Mouse (Mus musculus): ENCODE measurements around the gene Alg14. TPM values are rescaled to one million over a fixed set of nuclear protein-coding genes. Genes with fewer than 3 reads are reported as not detected.
A peak's percentile ranks its signal among the peaks of the same experiment; 100 is the strongest.

Alg14 gene
- total RNA-seq, 2 experiments from 2014 or later, result 13.9 to 15.6 TPM

- intact Hi-C loops (cut with DNase I), result no loop called here
Measured at GRCm38 (mm10) chr3:121373897-121374441, 82.4 kb downstream of the Alg14 start.

DNA sequence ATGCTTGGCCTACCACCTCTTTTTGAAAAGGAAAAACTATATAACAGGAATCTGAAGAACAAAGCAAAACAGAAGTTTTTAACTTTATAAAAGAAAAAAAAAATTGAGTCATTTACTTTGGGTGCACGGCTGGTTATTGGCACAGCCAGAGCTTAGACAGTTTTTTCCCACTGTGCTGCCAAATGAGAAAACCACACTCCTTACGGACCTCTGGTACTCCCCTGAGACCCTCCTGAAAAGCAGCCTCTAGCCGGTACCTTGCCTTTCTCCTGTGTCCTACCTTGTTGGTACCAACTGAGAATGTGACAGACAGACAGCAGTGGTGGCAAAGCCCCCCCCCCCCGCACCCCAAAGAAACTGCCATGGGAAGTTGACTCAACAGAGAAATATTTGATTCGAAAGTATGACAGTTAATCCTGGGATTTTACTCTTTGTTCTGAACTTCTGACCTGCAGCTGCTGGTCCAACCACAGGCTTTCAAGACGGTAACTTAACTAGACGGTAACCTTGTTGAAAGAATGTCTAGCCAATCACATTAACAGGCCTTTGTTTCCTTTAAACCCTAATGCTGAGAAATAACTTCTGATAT lies 84.1 kb downstream of the Alg14 start:
- Histone ChIP-seq H3K27ac (no peak overlapping the region), H3K4me3 (no peak overlapping the region)
- intact Hi-C loops (cut with DNase I), result loop anchor here (5.0 kb wide), 1 partner anchor 47 kb away; no protein-coding TSS in a partner anchor
- DNase-seq (ENCODE audit: extremely low spot score in 1 of 2, low spot score in 2 of 2), result no peak
- no peak for TF ChIP-seq CTCF (IDR thresholded peaks at IDR 0.05)

More at GRCm38 (mm10) chr3:121373897-121374441, 82.4 kb downstream of the Alg14 start:
- no peak overlapping the region for H3K27ac ChIP-seq
- H3K4me3 ChIP-seq, result no peak overlapping the region
- no peak for TF ChIP-seq CTCF (IDR thresholded peaks at IDR 0.05)
- no peak for DNase-seq (ENCODE audit: extremely low spot score in 1 of 2, low spot score in 2 of 2)

DNA sequence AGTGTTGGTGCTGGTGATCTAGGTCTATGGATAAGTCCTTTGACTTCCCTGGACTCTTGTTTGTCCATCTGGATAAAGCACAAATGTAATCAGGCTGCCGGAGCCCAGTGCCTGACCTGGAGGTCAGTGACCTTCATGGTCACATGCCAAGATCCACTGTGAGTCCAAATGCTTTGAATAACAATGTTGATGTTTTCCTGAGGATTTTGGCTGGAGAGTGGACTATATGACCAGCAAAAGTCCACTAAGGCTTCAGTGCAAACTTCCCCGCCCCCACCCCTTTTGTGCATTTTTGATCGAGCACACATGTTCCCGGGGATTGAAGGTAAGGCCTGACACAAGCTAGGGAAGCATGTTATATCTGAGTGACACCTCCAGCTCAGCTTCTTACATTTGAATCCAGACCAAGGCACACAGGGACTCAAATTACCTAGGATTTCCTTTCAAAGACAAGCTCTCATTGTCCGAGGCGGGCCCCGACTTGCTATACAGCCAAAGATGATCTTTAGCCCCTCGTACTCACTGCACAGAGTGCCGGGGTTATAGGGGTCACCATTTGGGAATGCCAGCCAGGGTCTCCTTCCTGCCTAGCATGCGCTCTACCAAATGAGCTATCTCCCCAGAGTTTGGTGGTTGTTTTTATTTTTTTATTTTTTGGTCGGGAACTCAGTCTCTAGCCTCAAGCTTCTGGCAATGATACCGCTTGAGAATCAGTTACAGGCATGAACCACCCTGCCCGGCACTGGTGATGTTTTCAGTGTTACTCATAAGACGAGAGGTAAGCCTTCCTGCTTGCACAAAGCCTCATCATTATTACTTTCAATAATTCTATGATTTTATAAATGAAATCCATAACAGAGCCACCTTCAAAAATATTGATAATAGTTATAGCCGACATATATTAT lies 87.4 kb downstream of the Alg14 start:
- no peak for DNase-seq (ENCODE audit: extremely low spot score in 1 of 2, low spot score in 2 of 2)
- TF ChIP-seq CTCF (IDR thresholded peaks at IDR 0.05), result no peak
- no peak overlapping the region for H3K4me3 ChIP-seq
- intact Hi-C loops (cut with DNase I), result loop anchor here (5.0 kb wide), 1 partner anchor 43 kb away; no protein-coding TSS in a partner anchor
- H3K27ac ChIP-seq, result no peak overlapping the region

DNA sequence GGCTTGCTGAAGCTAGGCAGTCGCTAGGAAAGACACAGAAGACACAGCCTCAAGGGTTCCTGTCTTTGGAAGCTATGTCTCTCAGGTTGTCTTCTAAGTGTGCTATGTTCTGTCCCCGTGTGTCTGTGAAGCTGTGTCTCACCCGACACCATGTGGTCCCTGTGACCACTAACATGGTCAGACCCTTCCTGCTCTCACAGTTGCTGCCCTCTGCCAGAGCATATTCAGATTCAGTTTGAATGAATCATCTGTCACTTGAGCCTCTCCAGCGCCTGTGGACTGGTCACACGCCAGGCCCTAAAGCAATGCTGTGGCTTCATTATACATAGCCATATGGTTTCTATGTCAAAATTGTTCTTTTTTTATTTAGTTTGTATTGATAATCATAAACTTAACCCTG lies 88.1 kb downstream of the Alg14 start:
- no peak for DNase-seq (ENCODE audit: extremely low spot score in 1 of 2, low spot score in 2 of 2)
- Histone ChIP-seq H3K4me3 (no peak overlapping the region), H3K27ac (no peak overlapping the region)
- TF ChIP-seq CTCF (IDR thresholded peaks at IDR 0.05), result no peak
- intact Hi-C loops (cut with DNase I), result loop anchor here (5.0 kb wide), 1 partner anchor 43 kb away; no protein-coding TSS in a partner anchor

DNA sequence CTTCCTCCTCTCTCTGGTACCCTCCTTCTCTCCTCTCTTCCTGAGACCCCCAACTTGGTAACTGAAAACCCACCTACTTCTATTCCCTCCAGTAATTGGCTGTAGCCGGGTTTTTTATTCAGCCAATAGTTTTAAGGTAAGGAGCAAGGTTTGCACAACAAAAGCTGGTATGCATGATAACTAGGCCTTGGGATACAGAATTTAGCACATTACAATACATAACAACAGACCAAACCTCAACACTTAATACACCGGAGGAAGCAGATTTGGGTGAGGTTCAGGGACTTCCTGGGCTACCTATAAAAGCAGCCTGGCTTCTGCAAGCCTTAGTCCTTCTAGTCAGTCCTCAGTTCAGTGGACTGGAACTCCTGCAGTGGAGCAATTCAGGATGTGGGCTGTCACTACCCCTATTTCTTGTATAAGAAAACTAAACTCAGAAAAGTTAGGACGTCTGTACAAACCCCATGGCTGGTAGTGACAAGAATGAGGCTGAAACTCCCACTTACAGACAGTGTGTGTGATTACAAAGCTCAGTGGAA lies 96.0 kb downstream of the Alg14 start:
- TF ChIP-seq CTCF (IDR thresholded peaks at IDR 0.05), result no peak
- intact Hi-C loops (cut with DNase I), result no loop called here

DNA sequence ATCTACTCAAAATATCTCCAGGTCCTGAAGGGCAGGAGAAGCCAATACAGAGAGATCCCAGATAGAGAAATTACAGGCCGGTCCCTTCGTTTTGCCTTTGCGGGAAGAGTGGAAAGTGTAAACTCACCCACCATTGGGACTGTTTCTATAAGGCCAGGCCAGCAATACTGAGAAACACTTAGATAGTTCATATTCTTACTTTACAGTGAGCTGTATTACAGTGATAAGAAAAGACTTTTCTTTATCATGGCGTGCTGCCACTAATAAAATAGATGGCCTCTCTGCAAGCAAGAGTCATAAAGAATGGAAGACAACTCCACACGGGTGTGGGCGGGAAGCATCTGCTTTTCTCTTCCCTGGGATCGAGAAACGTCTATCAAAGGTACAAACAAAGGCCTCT lies 97.8 kb downstream of the Alg14 start:
- TF ChIP-seq CTCF (IDR thresholded peaks at IDR 0.05), result no peak
- DNase-seq (ENCODE audit: extremely low spot score in 1 of 2, low spot score in 2 of 2), result no peak
- no peak overlapping the region for H3K27ac ChIP-seq
- H3K4me3 ChIP-seq, result no peak overlapping the region
- intact Hi-C loops (cut with DNase I), result no loop called here

More for the DNA sequence above, 96.0 kb downstream of the Alg14 start:
- no peak overlapping the region for H3K4me3 ChIP-seq
- H3K27ac ChIP-seq, result no peak overlapping the region
- DNase-seq (ENCODE audit: extremely low spot score in 1 of 2, low spot score in 2 of 2), result no peak

GRCm38 (mm10) chr3:121389860-121390530 lies 98.4 kb downstream of the Alg14 start:
- TF ChIP-seq CTCF (IDR thresholded peaks at IDR 0.05), result no peak
- Histone ChIP-seq H3K27ac (peak overlapping the region; percentile 26; the same call in 1 of the 2 replicates), H3K4me3 (peak overlapping the region; percentile 16; the same call in 1 of the 2 replicates)
- DNase-seq (ENCODE audit: extremely low spot score in 1 of 2, low spot score in 2 of 2), result peak; percentile 8 to 11
- intact Hi-C loops (cut with DNase I), result no loop called here

GRCm38 (mm10) chr3:121390724-121391123 lies 99.2 kb downstream of the Alg14 start:
- no peak overlapping the region for H3K4me3 ChIP-seq
- no peak overlapping the region for H3K27ac ChIP-seq
- DNase-seq (ENCODE audit: extremely low spot score in 1 of 2, low spot score in 2 of 2), result no peak
- TF ChIP-seq CTCF (IDR thresholded peaks at IDR 0.05), result no peak
- intact Hi-C loops (cut with DNase I), result no loop called here

DNA sequence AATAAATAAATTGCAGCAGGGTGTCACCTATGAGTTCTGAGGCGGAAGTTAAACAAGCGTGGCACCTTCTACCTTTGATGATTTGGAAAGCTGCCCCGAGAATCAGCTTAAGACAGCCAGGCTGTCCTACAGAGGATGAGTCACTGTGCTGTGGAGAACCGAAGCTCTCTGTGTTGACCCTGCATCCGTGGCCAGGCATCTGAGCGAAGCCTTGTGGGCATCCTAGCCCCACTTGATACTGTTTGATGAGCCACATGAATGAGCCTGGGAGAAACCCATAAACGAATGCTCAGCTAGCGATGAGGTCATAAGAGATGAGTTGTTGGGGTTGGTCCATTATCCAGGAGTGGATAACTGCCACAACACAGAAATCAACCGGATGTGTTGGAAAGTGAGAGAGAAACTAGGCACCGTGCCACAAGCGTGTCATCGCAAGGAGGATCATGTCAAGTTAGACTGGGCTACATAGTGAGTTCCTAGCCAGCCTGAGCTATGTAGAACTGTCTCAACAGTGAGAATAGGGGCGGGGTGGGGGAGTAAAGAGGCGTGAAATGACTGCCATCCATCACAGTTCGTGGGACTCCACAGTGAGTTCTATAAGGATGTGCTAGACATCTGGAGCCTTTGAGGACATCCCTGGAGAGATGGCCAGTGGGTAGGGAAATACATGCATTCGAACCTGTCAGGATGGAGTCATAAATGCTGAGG lies 104.2 kb downstream of the Alg14 start:
- no peak for DNase-seq (ENCODE audit: extremely low spot score in 1 of 2, low spot score in 2 of 2)
- intact Hi-C loops (cut with DNase I), result no loop called here
- Histone ChIP-seq H3K27ac (no peak overlapping the region), H3K4me3 (no peak overlapping the region)
- TF ChIP-seq CTCF (IDR thresholded peaks at IDR 0.05), result no peak

GRCm38 (mm10) chr3:121396561-121396960 lies 105.0 kb downstream of the Alg14 start:
- TF ChIP-seq CTCF (IDR thresholded peaks at IDR 0.05), result no peak
- no peak for DNase-seq (ENCODE audit: extremely low spot score in 1 of 2, low spot score in 2 of 2)
- intact Hi-C loops (cut with DNase I), result no loop called here
- H3K27ac ChIP-seq, result no peak overlapping the region
- H3K4me3 ChIP-seq, result no peak overlapping the region

DNA sequence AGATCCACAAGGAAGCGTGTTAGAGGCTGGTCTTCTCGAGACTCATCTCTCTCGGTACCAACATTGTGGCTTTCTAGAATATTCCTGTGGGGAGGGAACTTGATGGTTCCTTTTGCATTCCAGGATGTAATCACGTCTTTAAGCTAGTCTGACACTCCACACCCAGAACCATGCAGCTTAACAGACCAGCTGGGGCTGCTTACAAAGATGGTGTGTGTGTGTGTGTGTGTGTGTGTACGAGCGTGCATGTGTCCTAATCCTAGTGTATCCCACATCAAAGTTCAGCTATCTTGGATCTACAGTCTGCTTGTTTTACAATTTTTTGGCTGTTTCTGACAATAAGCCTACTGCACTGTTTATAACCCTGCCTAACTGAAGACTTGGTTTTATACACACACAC lies 105.4 kb downstream of the Alg14 start:
- no peak overlapping the region for H3K4me3 ChIP-seq
- DNase-seq (ENCODE audit: extremely low spot score in 1 of 2, low spot score in 2 of 2), result no peak
- intact Hi-C loops (cut with DNase I), result no loop called here
- TF ChIP-seq CTCF (IDR thresholded peaks at IDR 0.05), result no peak
- H3K27ac ChIP-seq, result no peak overlapping the region
